Mouse (Mus musculus): ENCODE measurements around the gene Nfasc. TPM values are rescaled to one million over a fixed set of nuclear protein-coding genes. Genes with fewer than 3 reads are reported as not detected.

Nfasc gene
- total RNA-seq, 2 experiments from 2014 or later = 0.26 to 0.32 TPM

- no peak for DNase-seq (ENCODE audit: low spot score)
These were observed 154.9 kb downstream of the Nfasc start for GRCm38 (mm10) chr1:132586679-132587201.

GRCm38 (mm10) chr1:132585376-132585775 is 156.2 kb downstream of the Nfasc start:
- DNase-seq (ENCODE audit: low spot score) = no peak

GRCm38 (mm10) chr1:132582998-132583604 is 158.5 kb downstream of the Nfasc start:
- no peak for DNase-seq (ENCODE audit: low spot score)

GRCm38 (mm10) chr1:132581845-132582839 is 159.5 kb downstream of the Nfasc start:
- DNase-seq (ENCODE audit: low spot score) = no peak

GRCm38 (mm10) chr1:132580063-132580462 is 161.5 kb downstream of the Nfasc start:
- DNase-seq (ENCODE audit: low spot score) = no peak

- no peak for DNase-seq (ENCODE audit: low spot score)
These were observed 164.8 kb downstream of the Nfasc start for GRCm38 (mm10) chr1:132576845-132577244.

GRCm38 (mm10) chr1:132572851-132573250 is 168.7 kb downstream of the Nfasc start:
- DNase-seq (ENCODE audit: low spot score) = no peak

GRCm38 (mm10) chr1:132571613-132572012 is 170.0 kb downstream of the Nfasc start:
- DNase-seq (ENCODE audit: low spot score) = no peak

- no peak for DNase-seq (ENCODE audit: low spot score)
These were observed 170.7 kb downstream of the Nfasc start for GRCm38 (mm10) chr1:132570906-132571305.

GRCm38 (mm10) chr1:132570068-132570780 is 171.4 kb downstream of the Nfasc start:
- no peak for DNase-seq (ENCODE audit: low spot score)

GRCm38 (mm10) chr1:132569516-132569915 is 172.1 kb downstream of the Nfasc start:
- DNase-seq (ENCODE audit: low spot score) = no peak

- no peak for DNase-seq (ENCODE audit: low spot score)
These were observed 174.1 kb downstream of the Nfasc start for GRCm38 (mm10) chr1:132567336-132568125.

- no peak for DNase-seq (ENCODE audit: low spot score)
These were observed 175.8 kb downstream of the Nfasc start for GRCm38 (mm10) chr1:132565766-132566165.

- no peak for DNase-seq (ENCODE audit: low spot score)
These were observed 176.7 kb downstream of the Nfasc start for GRCm38 (mm10) chr1:132564946-132565345.

GRCm38 (mm10) chr1:132562337-132562795 is 179.2 kb downstream of the Nfasc start:
- DNase-seq (ENCODE audit: low spot score) = no peak

- peak; percentile 32 for DNase-seq (ENCODE audit: low spot score)
These were observed 180.5 kb downstream of the Nfasc start for GRCm38 (mm10) chr1:132560907-132561700.

- DNase-seq (ENCODE audit: low spot score) = no peak
These were observed 182.6 kb downstream of the Nfasc start for GRCm38 (mm10) chr1:132559045-132559444.

- DNase-seq (ENCODE audit: low spot score) = peak; percentile 77
These were observed 183.5 kb downstream of the Nfasc start for GRCm38 (mm10) chr1:132557901-132558631.

GRCm38 (mm10) chr1:132543789-132544188 is 197.8 kb downstream of the Nfasc start:
- DNase-seq (ENCODE audit: low spot score) = peak; percentile 41
